Mouse (Mus musculus) brain, embryonic 18.5 days (tissue): ENCODE data around the gene Sdc1.

Source experiments
- DNase-seq: peaks from one replicate; pipeline ENCODE4 v3.0.0-alpha.2; 2012; ENCODE audit warnings: low read depth, low spot score

Sdc1 gene

DNA sequence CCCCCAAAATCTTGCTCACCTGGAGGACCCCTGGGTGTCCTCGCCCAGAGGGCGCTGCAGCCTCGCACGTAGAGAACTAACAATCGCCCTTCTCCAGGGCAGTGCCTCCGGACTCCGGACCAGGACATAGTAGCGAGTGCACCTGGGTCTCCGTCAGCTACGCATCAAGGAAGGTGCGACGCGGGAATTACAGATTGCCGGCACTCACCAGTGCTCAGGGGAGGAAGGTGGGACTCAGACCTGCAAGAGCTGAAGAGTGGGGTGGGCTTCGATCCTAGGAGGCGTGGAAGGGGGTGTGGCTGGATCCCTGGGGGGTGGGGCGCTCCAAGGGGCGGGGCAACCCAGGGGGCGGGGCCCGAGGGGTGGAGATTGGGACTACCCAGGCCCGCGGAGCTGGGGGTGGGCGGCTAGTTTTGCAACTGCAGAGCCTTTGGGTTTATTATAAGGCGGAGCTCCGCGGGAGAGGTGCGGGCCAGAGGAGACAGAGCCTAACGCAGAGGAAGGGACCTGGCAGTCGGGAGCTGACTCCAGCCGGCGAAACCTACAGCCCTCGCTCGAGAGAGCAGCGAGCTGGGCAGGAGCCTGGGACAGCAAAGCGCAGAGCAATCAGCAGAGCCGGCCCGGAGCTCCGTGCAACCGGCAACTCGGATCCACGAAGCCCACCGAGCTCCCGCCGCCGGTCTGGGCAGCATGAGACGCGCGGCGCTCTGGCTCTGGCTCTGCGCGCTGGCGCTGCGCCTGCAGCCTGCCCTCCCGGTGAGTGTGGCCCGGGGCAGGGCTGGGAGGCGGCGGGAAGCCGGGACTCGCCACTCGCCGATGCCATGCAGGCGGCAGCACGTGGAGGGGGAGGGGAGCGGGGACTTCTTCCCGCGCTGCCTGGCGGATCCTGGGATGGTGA is at the start of gene Sdc1:
TSS of gene Sdc1 (plus strand) at position 378 of the 898 bp plus-strand sequence.
- peak; percentile 47 for DNase-seq

DNA sequence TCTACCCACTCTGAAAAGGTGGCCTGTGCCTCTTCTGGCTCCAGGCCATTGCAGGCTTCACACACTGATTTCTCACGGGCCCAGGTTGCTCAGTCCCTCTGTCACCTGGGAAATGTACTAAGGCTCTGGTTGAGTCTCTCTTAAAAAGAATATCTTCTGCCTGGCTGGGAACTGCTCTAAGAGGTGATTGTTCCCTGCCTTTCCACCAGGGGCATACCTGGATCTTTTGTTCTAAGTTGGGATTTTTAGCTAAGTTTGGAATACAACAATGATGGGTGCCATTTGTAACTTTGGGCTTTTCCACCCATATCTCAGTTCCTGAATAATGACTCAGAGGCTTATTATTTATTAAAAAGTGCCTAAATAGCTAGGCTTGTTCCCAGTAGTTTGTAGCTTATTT is 44.2 kb upstream of the Sdc1 start:
- no peak for DNase-seq

- DNase-seq = no peak
Observed at GRCm38 (mm10) chr12:8728739-8729138, 42.4 kb upstream of the Sdc1 start.

DNA sequence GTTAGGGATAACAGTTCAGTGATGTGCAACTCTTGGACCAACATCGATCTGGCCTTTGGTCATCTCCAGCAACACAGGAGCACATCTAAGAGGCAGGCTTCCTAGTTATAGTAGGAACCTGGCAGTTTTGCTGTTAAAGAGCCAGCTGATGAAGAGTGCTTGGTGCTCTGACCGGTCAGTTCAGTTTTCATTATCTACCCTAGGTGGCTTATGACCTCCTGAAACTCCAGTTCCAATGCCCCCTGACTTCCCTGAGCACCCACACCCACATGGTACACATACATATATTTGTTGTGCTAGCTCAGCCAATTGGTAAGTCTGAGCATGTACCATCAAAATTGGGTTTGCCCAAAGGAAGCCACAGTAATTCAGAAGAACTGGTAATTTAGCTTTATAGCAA is 17.5 kb upstream of the Sdc1 start:
- DNase-seq = no peak

- DNase-seq = no peak
Observed at GRCm38 (mm10) chr12:8754116-8754515, 17.0 kb upstream of the Sdc1 start.

GRCm38 (mm10) chr12:8758029-8758428 is 13.1 kb upstream of the Sdc1 start:
- no peak for DNase-seq

DNA sequence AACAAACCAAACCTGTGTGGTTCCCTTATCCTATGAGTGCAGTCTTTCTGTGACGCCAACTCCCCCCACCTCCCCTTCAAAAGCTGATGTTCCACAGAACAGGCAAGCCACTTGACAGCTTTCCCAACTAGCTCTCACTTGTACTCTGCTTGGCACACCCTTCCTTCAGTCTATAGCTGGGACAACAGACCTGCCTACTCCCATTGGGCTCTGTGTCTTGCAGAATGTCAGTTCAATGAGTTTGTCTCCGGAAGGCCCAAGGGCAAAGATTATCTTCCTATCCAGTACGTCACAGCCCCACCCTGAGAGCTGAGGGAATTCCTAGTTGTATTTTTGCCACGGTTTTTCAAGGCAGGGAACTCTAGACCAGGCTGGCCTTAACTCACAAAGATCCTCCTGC is 12.0 kb upstream of the Sdc1 start:
- no peak for DNase-seq

- DNase-seq = no peak
Observed at GRCm38 (mm10) chr12:8759779-8760178, 11.3 kb upstream of the Sdc1 start.

DNA sequence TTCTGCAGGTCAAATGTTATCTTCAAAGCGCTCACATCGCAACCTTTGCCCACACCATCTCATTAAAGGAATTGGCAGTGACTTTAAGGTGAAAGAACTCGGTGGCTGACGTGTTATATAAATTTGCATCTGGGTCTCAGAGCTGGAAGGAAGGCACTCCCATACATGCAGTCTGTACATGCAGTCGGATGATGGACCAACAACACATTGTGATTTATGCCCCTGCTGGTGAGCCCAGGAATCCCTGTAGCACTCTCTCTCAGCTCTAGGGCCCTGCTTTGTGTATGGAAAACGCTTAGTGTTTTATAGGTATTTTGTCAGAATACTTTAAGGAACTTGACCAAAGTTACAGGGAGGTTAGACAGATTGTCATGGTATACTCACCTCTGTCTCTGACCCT is 10.6 kb upstream of the Sdc1 start:
- no peak for DNase-seq

DNA sequence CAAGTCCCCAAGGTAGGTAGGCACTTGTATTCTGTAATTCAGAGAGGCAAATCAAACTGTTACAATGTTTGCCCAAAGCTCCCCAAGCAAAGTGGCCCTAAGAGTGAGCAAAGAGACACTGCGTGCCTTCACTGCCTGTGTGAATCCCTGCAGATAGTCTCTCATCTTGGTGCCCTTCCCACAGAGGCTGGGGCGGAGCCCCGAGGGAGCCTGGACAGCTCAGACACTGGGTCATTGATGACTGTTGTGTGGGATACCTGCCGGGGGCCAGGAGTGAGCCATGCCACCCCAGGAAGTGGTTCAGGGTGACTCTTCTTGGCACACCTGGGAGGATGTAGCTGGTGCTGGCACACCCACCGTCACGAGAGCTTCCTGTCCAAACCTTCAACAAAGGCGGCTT is 10.1 kb upstream of the Sdc1 start:
- no peak for DNase-seq

DNA sequence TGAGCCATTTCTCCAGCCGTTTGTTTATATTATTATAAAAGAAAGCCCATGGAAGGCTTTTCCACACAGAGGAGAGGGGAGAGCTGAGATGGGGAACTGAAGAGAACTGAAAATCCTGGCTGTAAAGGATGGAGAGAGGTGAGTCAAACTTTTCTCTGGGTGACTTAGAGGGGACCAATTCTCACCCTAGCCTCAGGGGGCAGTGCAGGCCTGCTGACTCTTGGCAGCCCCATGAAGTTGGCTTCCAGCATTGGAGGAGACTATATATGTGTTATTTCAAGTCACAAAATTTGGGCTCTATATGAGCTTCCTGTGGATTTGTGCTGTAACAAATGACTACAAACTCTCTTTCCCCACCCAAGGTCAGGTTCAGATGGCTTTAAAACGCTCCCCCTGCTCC is 8.5 kb upstream of the Sdc1 start:
- DNase-seq = no peak

DNA sequence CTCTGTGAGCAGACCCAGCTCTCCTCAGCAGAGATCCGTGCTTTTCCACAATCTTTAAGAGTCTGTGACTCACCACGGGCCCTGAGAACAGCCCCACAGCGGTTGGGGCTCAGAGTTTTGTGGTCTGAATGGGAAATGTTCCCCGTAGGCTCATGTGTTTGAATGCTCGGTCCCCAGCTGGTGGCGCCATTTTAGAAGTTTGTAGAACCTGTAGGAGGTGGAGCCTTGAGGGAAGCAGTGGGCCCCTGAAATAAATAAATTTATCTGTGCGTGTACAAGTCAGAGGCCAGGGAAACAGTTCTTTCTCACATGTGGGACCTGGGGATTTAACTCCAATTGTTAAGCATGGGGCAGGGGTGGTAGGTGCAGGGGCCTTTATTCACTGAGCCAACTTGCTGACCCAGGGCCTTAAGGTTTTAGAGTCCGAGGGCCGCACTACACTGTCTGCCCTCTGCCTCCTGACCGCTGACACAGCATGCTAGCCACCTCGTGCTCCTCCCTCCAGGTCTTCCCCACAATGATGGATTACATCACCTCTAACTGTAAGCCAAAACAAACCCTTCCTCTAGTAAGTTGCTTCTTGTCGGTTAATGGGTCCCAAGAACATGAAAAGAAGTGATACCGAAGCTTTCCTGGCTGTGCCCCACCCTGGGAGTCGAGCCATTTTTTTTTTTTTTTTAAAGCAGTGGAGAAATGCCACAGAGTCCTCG is 6.7 kb upstream of the Sdc1 start:
- DNase-seq = no peak

DNA sequence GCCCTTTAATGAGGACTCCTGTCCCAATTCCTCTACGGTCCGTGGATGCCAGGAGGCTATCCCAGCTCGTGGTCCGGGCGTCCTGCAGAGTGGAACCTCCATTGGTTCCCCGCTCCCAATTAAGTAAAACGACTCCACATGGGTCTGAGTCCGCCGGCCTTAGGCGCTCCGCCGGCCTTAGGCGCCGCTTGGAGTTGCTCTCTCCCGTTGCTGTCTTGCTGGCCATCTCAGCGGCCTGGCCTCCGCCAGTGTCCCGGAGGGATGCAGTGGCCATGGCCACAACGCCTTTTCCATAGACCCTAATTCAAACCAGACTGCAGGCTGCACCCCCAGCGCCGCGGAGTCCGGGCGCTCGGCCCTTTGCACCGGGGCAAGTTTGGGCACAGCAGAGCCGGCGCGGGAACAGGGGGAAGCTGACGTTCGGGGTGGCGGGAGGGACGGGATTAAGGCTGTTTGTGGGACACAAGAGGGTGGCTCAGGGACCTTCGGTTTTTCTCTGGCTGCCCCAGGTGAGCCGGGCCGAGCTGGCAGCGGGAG is 789 bp downstream of the Sdc1 start:
- DNase-seq = no peak

DNA sequence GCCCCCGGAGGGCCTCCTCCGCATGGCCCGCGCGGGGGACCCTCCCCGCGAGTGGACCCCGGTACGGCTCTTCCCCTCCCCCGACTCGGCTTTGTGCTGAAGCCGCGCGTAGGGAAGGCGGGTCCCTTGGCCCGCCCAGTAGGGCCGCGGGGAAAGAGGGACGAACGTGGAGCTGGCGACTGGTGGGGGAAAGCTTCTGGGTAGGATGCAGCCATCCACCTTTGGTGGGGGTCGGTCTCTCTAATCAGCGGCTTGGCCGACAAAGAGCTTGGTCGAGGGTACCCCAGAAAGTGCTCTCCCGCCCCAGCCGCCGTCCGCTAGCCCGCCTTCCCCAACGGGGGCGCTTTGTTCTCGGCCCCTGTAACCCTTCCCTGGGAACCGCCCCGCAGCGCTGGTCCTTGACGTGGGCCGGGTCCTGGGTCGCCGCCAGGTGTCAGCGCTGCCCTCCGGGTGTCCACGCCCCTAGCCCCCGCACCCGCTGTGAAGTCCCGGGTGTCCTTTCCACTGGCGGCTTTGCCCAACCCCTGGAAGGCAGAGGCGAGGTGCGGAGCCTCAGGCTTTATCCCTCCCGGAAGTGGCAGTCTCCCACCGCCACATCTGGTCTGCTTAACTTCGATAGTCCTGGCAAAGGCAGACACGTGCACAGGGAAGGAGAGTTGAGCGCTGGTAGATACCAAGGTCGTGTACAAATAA is 1.5 kb downstream of the Sdc1 start:
- DNase-seq = no peak

DNA sequence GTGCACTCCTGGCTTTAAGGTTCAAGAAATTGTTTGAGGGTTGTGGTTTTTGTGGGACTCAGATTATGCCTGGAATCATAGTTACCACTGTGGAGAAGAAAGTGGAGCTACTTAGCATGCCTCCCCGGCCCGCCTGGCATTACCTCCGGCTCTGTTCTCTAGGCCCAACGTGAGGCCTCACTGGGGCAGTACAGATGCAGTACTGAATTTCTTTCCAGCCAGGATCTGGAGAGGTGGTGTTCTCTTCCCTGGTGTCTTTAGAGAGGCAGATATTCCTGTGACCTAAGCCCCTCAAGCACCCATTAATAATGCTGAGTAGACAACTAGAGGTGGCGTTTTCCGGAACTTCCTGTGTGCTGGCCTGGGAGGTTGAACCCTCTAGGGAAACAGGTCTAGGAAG is 2.2 kb downstream of the Sdc1 start:
- DNase-seq = no peak

DNA sequence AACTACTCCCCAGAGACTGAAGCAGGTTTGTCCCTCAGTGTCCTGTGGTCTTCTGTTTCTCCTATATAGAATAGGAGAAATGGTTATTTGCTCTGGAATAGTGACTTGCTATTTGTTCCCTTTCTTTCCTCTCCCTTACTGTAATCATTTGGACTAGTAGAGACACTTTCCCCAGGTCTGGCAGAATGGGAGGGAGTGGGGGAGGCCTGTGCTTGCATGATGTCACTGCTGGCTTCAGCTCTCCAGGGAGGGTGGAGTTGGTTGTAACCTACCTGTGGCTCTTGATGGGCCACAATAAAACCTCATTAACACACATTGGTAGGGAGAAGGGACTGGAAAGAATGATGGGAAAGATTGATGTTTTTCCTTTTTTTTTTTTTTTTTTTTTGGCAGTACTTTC is 3.1 kb downstream of the Sdc1 start:
- DNase-seq = no peak

- no peak for DNase-seq
Observed at GRCm38 (mm10) chr12:8776206-8776605, 5.1 kb downstream of the Sdc1 start.

GRCm38 (mm10) chr12:8776741-8777140 is 5.6 kb downstream of the Sdc1 start:
- no peak for DNase-seq

- DNase-seq = no peak
Observed at GRCm38 (mm10) chr12:8778106-8778505, 7.0 kb downstream of the Sdc1 start.

- no peak for DNase-seq
Observed at GRCm38 (mm10) chr12:8779851-8780250, 8.7 kb downstream of the Sdc1 start.

DNA sequence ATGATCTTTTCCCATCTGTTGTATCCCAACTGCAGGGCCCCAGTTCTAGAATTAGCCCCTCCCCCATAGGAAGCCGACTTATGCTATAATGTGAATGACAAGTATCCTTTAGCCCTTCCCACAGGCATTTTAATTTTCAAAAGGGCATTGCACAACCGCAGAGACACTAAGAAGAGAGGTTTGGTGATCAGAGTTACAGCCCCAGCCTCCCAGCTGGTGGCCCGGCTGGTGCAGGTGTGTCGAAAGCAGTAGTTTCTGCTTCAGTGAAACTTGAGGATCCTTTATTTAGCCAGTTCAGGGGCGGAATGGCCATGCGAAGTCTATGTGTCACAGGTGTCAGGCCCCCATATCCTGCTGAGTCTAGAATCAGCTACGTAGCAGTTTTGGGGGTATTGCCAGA is 10.0 kb downstream of the Sdc1 start:
- no peak for DNase-seq

GRCm38 (mm10) chr12:8781681-8782378 is 10.7 kb downstream of the Sdc1 start:
- DNase-seq = no peak
